Mouse (Mus musculus): ENCODE measurements around the gene Clip1. TPM values are rescaled to one million over a fixed set of nuclear protein-coding genes. Genes with fewer than 3 reads are reported as not detected.

Gene Clip1
- polyA plus RNA-seq, 1 experiment from 2014 or later, result 53.2 TPM

Other genes starting within 250 kb of the Clip1 start
- gene Lrrc43, start 195.3 kb downstream of the Clip1 start, polyA plus RNA-seq (2016; fragmentation: Nextera tagmentation; extraction: Ambion mirVana), result not detected in 2 replicates
- gene Il31, start 195.1 kb downstream of the Clip1 start, polyA plus RNA-seq (2016; fragmentation: Nextera tagmentation; extraction: Ambion mirVana), result not detected in 2 replicates
- gene B3gnt4, start 174.2 kb downstream of the Clip1 start, polyA plus RNA-seq (2016; fragmentation: Nextera tagmentation; extraction: Ambion mirVana), result 1.3 and 2.2 TPM in 2 replicates
- 121 and 125 TPM in 2 replicates for gene Diablo, start 160.4 kb downstream of the Clip1 start, polyA plus RNA-seq (2016; fragmentation: Nextera tagmentation; extraction: Ambion mirVana)
- gene Gm49027, start 159.1 kb downstream of the Clip1 start, polyA plus RNA-seq (2016; fragmentation: Nextera tagmentation; extraction: Ambion mirVana), result 1.5 and 3.4 TPM in 2 replicates
- 26.8 and 27.4 TPM in 2 replicates for gene Vps33a, start 111.6 kb downstream of the Clip1 start, polyA plus RNA-seq (2016; fragmentation: Nextera tagmentation; extraction: Ambion mirVana)
- 90.7 and 98.4 TPM in 2 replicates for gene Zcchc8, start 36.5 kb upstream of the Clip1 start, polyA plus RNA-seq (2016; fragmentation: Nextera tagmentation; extraction: Ambion mirVana)
- 161 and 164 TPM in 2 replicates for gene Rsrc2, start 64.8 kb upstream of the Clip1 start, polyA plus RNA-seq (2016; fragmentation: Nextera tagmentation; extraction: Ambion mirVana)
- gene Kntc1, start 65.1 kb upstream of the Clip1 start, polyA plus RNA-seq (2016; fragmentation: Nextera tagmentation; extraction: Ambion mirVana), result 40.9 and 41.2 TPM in 2 replicates
- 0.11 and 0.19 TPM in 2 replicates for gene Hcar2, start 180.9 kb upstream of the Clip1 start, polyA plus RNA-seq (2016; fragmentation: Nextera tagmentation; extraction: Ambion mirVana)
- gene Hcar1, start 195.4 kb upstream of the Clip1 start, polyA plus RNA-seq (2016; fragmentation: Nextera tagmentation; extraction: Ambion mirVana), result 0.24 and 0.26 TPM in 2 replicates
- 162 and 169 TPM in 2 replicates for gene Denr, start 222.6 kb upstream of the Clip1 start, polyA plus RNA-seq (2016; fragmentation: Nextera tagmentation; extraction: Ambion mirVana)
- 2.8 and 5.4 TPM in 2 replicates for gene Gm43518, start 242.8 kb upstream of the Clip1 start, polyA plus RNA-seq (2016; fragmentation: Nextera tagmentation; extraction: Ambion mirVana)
- 7.1 and 7.8 TPM in 2 replicates for gene Ccdc62, start 246.1 kb upstream of the Clip1 start, polyA plus RNA-seq (2016; fragmentation: Nextera tagmentation; extraction: Ambion mirVana)

Measured in embryonic facial prominence, embryonic 12.5 days (tissue).